Mouse (Mus musculus): ENCODE results near the gene Gm11042. TPM values are rescaled to one million over a fixed set of nuclear protein-coding genes. Genes with fewer than 3 reads are reported as not detected.

Gm11042 gene
- polyA plus RNA-seq, 1 experiment from 2014 or later, result not detected

DNA sequence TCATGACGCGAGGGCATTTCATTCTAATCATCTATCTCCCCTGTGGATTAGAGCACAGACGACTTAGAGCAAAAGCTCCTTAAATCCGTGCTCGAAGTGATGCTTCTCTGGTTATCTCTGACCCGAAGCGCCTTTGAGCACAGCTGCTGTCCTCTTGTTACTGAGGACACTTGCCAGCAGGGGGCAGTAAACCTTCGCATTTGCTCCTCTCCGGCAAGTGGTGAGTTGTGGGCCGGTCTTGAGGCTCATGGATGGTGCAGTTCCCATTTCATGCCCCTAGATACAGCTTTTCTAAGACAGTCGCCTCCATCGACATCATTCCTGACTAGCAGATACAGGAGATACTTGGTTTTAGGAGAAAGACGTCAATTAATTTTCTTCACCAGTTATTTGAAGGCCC is 16.8 kb upstream of the Gm11042 start:
- Histone ChIP-seq H3K4me3 (ENCODE audit: low read depth, low read length) (no peak overlapping the region), H3K9ac (ENCODE audit: low read length) (no peak overlapping the region), H3K27ac (replicated peaks; ENCODE audit: low read depth, low read length) (no peak overlapping the region), H3K36me3 (ENCODE audit: control insufficient read depth, insufficient read depth, low read length) (no peaks in the 10 kb centered on the region), H3K9me3 (ENCODE audit: control insufficient read depth, low read length) (no peaks in the 10 kb centered on the region), H3K4me2 (ENCODE audit: low read depth, severe bottlenecking) (no peak overlapping the region), H3K27me3 (ENCODE audit: control insufficient read depth, insufficient read depth, low read length) (no peaks in the 10 kb centered on the region), H3K4me1 (ENCODE audit: control insufficient read depth, insufficient read depth, low read length) (no peaks in the 10 kb centered on the region)
- DNase-seq (ENCODE audit: low spot score), result peak; percentile 84
- no peak for ATAC-seq (ENCODE audit: insufficient number of reproducible peaks, low FRiP score, low TSS enrichment, low read depth)
- WGBS, result 24% methylated on average over 13 of the region's 13 CpGs

DNA sequence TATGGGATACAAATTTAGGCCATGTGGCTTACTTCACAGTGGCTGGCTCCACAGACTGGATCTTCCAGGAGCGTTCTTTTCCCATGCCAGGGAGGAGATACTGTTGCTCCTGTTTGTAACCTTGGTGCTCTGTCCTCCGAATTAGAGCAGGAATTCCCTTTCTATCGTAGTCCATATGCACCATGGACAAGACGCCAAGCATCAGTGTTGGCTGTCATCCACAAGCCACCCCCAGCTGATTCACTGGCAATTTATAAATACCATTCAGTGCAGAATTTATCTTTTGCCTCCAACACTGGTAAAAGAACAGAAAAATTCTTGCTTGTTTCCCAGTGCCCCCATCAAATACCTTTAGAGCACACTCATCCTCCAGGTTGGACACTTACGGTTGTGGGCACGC is 13.6 kb upstream of the Gm11042 start:
- Histone ChIP-seq H3K4me2 (ENCODE audit: low read depth, severe bottlenecking) (no peak overlapping the region), H3K9me3 (ENCODE audit: control insufficient read depth, low read length) (no peaks in the 10 kb centered on the region), H3K4me3 (ENCODE audit: low read depth, low read length) (no peak overlapping the region), H3K27ac (replicated peaks; ENCODE audit: low read depth, low read length) (no peak overlapping the region), H3K27me3 (ENCODE audit: control insufficient read depth, insufficient read depth, low read length) (no peaks in the 10 kb centered on the region), H3K4me1 (ENCODE audit: control insufficient read depth, insufficient read depth, low read length) (no peaks in the 10 kb centered on the region), H3K36me3 (ENCODE audit: control insufficient read depth, insufficient read depth, low read length) (no peaks in the 10 kb centered on the region), H3K9ac (ENCODE audit: low read length) (no peak overlapping the region)
- WGBS, result 96% methylated on average over 6 of the region's 6 CpGs
- ATAC-seq (ENCODE audit: insufficient number of reproducible peaks, low FRiP score, low TSS enrichment, low read depth) (no peak), DNase-seq (ENCODE audit: low spot score) (no peak)

DNA sequence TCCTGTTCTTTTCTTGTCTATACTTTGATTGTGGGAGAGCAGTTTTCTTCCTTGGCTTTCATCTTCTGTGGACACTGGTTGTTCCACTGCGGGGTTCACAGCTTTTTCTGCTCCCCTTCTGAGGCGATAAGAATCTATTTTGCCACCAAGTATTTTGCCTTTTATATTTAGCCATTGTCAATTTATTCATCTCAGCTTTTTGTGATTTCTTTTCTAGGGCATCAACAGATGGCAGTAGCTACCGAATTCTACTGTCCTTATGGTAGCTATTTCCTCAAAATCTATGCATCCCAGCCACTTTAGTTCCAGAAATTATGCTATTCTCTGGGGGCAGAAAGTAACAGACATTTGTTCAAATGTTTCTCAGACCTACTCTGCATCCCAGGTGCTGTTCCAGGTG is 10.4 kb upstream of the Gm11042 start:
- H3K27me3 ChIP-seq (ENCODE audit: control insufficient read depth, insufficient read depth, low read length), result no peaks in the 10 kb centered on the region
- ATAC-seq (ENCODE audit: insufficient number of reproducible peaks, low FRiP score, low TSS enrichment, low read depth) (no peak), DNase-seq (ENCODE audit: low spot score) (no peak)
- H3K36me3 ChIP-seq (ENCODE audit: control insufficient read depth, insufficient read depth, low read length), result no peaks in the 10 kb centered on the region
- no peaks in the 10 kb centered on the region for H3K9me3 ChIP-seq (ENCODE audit: control insufficient read depth, low read length)
- H3K4me2 ChIP-seq (ENCODE audit: low read depth, severe bottlenecking), result no peak overlapping the region
- H3K4me3 ChIP-seq (ENCODE audit: low read depth, low read length), result no peak overlapping the region
- no peak overlapping the region for H3K27ac ChIP-seq (replicated peaks; ENCODE audit: low read depth, low read length)
- 85% methylated on average over 3 of the region's 3 CpGs for WGBS
- no peak overlapping the region for H3K9ac ChIP-seq (ENCODE audit: low read length)
- H3K4me1 ChIP-seq (ENCODE audit: control insufficient read depth, insufficient read depth, low read length), result no peaks in the 10 kb centered on the region

DNA sequence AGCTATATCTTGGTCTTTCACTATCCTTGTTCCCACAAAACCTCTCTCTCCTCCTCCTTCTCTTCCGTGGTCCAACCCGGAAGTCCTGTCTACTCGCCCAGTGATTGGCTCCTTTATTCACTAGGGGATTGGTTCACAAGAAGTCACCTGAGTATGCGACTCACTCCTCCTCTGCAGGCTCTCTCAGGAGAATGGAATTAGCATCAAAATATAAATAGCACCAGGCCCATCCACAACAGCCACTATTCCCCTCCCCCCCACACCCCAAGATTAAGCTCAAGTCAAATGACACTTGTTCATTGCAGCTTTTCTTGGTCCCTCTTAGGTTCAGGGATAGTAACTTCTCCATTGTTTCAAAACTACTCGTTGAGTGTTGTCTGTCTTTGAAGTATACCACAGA is 5.8 kb upstream of the Gm11042 start:
- Histone ChIP-seq H3K9ac (ENCODE audit: low read length) (no peak overlapping the region), H3K36me3 (ENCODE audit: control insufficient read depth, insufficient read depth, low read length) (no peaks in the 10 kb centered on the region), H3K27ac (replicated peaks; ENCODE audit: low read depth, low read length) (no peak overlapping the region), H3K9me3 (ENCODE audit: control insufficient read depth, low read length) (no peaks in the 10 kb centered on the region), H3K27me3 (ENCODE audit: control insufficient read depth, insufficient read depth, low read length) (no peaks in the 10 kb centered on the region), H3K4me3 (ENCODE audit: low read depth, low read length) (no peak overlapping the region), H3K4me1 (ENCODE audit: control insufficient read depth, insufficient read depth, low read length) (no peaks in the 10 kb centered on the region), H3K4me2 (ENCODE audit: low read depth, severe bottlenecking) (no peak overlapping the region)
- WGBS, result 89% methylated on average over 5 of the region's 5 CpGs
- ATAC-seq (ENCODE audit: insufficient number of reproducible peaks, low FRiP score, low TSS enrichment, low read depth), result no peak
- no peak for DNase-seq (ENCODE audit: low spot score)

DNA sequence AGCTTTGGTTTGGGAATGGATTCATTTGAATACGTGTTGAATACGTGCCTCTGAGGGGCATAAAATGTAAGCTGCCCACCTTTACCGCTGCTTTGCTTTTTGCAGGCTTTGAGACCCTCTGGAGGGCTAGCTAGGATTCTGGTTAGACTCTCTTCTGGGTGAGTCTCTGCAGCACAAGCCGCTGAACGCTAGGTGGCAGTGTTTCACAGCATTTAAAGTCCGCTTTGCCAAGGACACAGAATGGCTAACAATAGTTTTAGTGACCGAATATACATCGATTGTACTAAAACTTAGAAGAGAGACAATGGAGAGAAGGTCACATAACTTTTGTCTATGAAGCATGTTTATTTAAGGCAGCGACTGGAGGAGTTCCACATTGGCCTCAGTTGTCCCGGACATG is 4.1 kb upstream of the Gm11042 start:
- H3K4me2 ChIP-seq (ENCODE audit: low read depth, severe bottlenecking), result no peak overlapping the region
- 24% methylated on average over 10 of the region's 10 CpGs for WGBS

DNA sequence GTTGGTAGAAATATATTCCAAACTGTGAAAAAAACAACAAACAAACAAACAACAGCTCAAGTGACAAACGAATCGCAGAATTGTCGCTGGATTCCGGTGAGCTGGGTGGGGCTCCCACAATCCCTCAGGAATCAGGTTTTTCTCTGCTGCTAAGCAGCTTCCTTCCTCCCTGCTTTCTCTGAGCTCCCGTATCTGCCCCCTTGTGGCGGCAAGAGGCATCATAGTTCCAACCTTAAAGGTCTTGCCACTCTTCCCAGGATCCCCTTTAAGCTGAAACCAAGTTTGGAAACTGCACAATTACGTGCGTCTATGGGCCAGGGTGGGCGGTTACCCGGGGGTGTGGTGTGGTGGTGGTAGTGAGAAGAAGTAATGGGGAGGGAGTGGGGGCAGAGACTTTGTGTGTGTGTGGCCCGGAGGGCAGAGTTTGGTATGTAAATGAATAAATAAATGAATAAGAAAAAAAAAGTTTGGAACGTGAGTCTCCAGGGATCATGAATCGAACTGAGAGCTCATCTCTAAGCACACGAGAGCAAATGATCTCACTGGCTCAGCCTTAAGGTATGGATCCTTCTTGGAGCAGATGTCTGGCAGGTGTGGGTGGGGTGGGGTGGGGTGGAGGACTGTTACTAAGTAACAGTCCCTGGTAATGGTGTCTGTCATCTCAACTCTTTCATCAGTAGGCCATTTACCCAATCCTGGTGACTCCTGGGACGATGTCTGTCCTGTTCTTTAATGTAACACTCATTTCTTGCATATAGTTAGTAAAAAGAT is 980 bp upstream of the Gm11042 start:
- H3K27ac ChIP-seq (replicated peaks; ENCODE audit: low read depth, low read length), result no peak overlapping the region
- DNase-seq (ENCODE audit: low spot score), result peak; percentile 85
- H3K4me3 ChIP-seq (ENCODE audit: low read depth, low read length), result peak overlapping the region; percentile 38
- ATAC-seq (ENCODE audit: insufficient number of reproducible peaks, low FRiP score, low TSS enrichment, low read depth), result peak; percentile 73
- no peaks in the 10 kb centered on the region for H3K36me3 ChIP-seq (ENCODE audit: control insufficient read depth, insufficient read depth, low read length)
- H3K4me1 ChIP-seq (ENCODE audit: control insufficient read depth, insufficient read depth, low read length), result no peaks in the 10 kb centered on the region
- no peaks in the 10 kb centered on the region for H3K27me3 ChIP-seq (ENCODE audit: control insufficient read depth, insufficient read depth, low read length)
- no peaks in the 10 kb centered on the region for H3K9me3 ChIP-seq (ENCODE audit: control insufficient read depth, low read length)
- WGBS, result 18% methylated on average over 15 of the region's 15 CpGs
- H3K9ac ChIP-seq (ENCODE audit: low read length), result peak overlapping the region; percentile 24
- peak overlapping the region; percentile 50 for H3K4me2 ChIP-seq (ENCODE audit: low read depth, severe bottlenecking)

More for the DNA sequence above, 4.1 kb upstream of the Gm11042 start:
- H3K9me3 ChIP-seq (ENCODE audit: control insufficient read depth, low read length), result no peaks in the 10 kb centered on the region
- no peak for ATAC-seq (ENCODE audit: insufficient number of reproducible peaks, low FRiP score, low TSS enrichment, low read depth)
- H3K27me3 ChIP-seq (ENCODE audit: control insufficient read depth, insufficient read depth, low read length), result no peaks in the 10 kb centered on the region
- no peak overlapping the region for H3K4me3 ChIP-seq (ENCODE audit: low read depth, low read length)
- peak; percentile 84 for DNase-seq (ENCODE audit: low spot score)
- no peaks in the 10 kb centered on the region for H3K4me1 ChIP-seq (ENCODE audit: control insufficient read depth, insufficient read depth, low read length)
- no peak overlapping the region for H3K9ac ChIP-seq (ENCODE audit: low read length)
- no peaks in the 10 kb centered on the region for H3K36me3 ChIP-seq (ENCODE audit: control insufficient read depth, insufficient read depth, low read length)
- no peak overlapping the region for H3K27ac ChIP-seq (replicated peaks; ENCODE audit: low read depth, low read length)

DNA sequence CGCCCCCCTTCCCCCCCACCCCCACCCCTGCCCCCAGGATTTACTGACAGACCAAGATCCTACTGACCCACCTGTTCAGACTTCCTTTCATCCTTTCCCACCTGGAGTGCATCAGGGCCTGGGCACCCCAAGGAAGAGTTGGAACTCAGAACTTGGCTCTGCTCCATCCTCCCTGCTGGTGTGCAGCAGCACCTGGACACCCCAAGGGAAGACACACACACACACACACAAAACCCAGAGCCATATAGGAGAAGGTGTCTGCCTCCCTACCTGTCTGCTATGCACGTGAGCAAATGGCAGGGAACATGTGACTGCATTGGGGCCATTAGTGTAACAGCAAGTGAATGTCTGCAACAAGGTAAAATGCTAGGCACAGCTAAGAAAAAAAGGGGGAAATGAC is 973 bp downstream of the Gm11042 start:
- ATAC-seq (ENCODE audit: insufficient number of reproducible peaks, low FRiP score, low TSS enrichment, low read depth) (no peak), DNase-seq (ENCODE audit: low spot score) (no peak)
- Histone ChIP-seq H3K36me3 (ENCODE audit: control insufficient read depth, insufficient read depth, low read length) (no peaks in the 10 kb centered on the region), H3K4me2 (ENCODE audit: low read depth, severe bottlenecking) (no peak overlapping the region), H3K9ac (ENCODE audit: low read length) (no peak overlapping the region), H3K27me3 (ENCODE audit: control insufficient read depth, insufficient read depth, low read length) (no peaks in the 10 kb centered on the region), H3K9me3 (ENCODE audit: control insufficient read depth, low read length) (no peaks in the 10 kb centered on the region), H3K27ac (replicated peaks; ENCODE audit: low read depth, low read length) (no peak overlapping the region), H3K4me3 (ENCODE audit: low read depth, low read length) (no peak overlapping the region), H3K4me1 (ENCODE audit: control insufficient read depth, insufficient read depth, low read length) (no peaks in the 10 kb centered on the region)
- 41% methylated on average over 2 of the region's 2 CpGs for WGBS

DNA sequence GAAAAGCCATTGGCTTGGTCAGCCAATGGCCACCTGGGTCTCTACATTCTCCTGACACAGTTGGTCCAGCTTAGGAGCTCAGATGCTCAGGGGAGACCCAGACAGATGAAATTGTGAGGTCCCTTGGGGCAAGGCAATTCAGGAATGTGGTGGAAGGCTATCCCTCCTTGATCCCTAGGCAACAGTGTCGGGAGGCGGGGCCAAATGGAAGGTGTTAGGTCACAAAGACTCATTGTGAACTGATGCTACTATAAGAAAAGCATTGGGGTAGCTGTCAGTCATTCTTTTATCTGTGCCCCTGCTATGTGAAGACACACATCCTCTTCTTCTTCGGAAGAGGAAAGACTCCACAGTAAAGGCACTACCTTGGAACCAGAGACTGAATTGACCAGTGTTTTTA is 3.6 kb downstream of the Gm11042 start:
- Histone ChIP-seq H3K27ac (replicated peaks; ENCODE audit: low read depth, low read length) (no peak overlapping the region), H3K27me3 (ENCODE audit: control insufficient read depth, insufficient read depth, low read length) (no peaks in the 10 kb centered on the region), H3K4me1 (ENCODE audit: control insufficient read depth, insufficient read depth, low read length) (no peaks in the 10 kb centered on the region), H3K4me2 (ENCODE audit: low read depth, severe bottlenecking) (no peak overlapping the region), H3K9me3 (ENCODE audit: control insufficient read depth, low read length) (no peaks in the 10 kb centered on the region), H3K9ac (ENCODE audit: low read length) (no peak overlapping the region), H3K4me3 (ENCODE audit: low read depth, low read length) (no peak overlapping the region), H3K36me3 (ENCODE audit: control insufficient read depth, insufficient read depth, low read length) (no peaks in the 10 kb centered on the region)
- no peak for ATAC-seq (ENCODE audit: insufficient number of reproducible peaks, low FRiP score, low TSS enrichment, low read depth)
- 91% methylated on average over 3 of the region's 3 CpGs for WGBS
- no peak for DNase-seq (ENCODE audit: low spot score)

Measured in limb, embryonic 11.5 days (tissue).